Mouse (Mus musculus) lung, embryonic 14.5 days (tissue): ENCODE data around the gene Ndufs8. TPM values are rescaled to one million over a fixed set of nuclear protein-coding genes. Genes with fewer than 3 reads are reported as not detected.

Experiments
- ATAC-seq: fragments of 200-750 bp; cut with Nextera tagmentation; 2 replicates; pipeline ENCODE4 v1.8.0; 2017; ENCODE audit warnings: mild to moderate bottlenecking, moderate TSS enrichment, moderate library complexity; ENCODE audit not compliant: insufficient read depth
- DNase-seq: peaks from one replicate; pipeline ENCODE4 v3.0.0-alpha.2; 2015
- H3K27ac ChIP-seq: fragments of 300-500 bp; sonication (generic); 2 replicates; pipeline ENCODE4 v1.5.1; 2014; ENCODE audit warnings: low read depth, mild to moderate bottlenecking, moderate library complexity
- H3K27me3 ChIP-seq: fragments of 300-500 bp; sonication (generic); 2 replicates; pipeline ENCODE4 v1.6.1; 2014; ENCODE audit warnings: low read length, control low read depth; ENCODE audit not compliant: insufficient read depth
- H3K36me3 ChIP-seq: fragments of 300-500 bp; sonication (generic); 2 replicates; pipeline ENCODE4 v1.6.1; 2014; ENCODE audit warnings: control low read depth; ENCODE audit not compliant: insufficient read depth
- H3K4me1 ChIP-seq: fragments of 300-500 bp; sonication (generic); 2 replicates; pipeline ENCODE4 v1.6.1; 2014; ENCODE audit warnings: antibody characterized with exemption, control low read depth; ENCODE audit not compliant: insufficient read depth
- H3K4me2 ChIP-seq: fragments of 300-500 bp; sonication (generic); 2 replicates; pipeline ENCODE4 v1.6.1; 2014; ENCODE audit warnings: mild to moderate bottlenecking
- H3K4me3 ChIP-seq: fragments of 300-500 bp; sonication (generic); 2 replicates; pipeline ENCODE4 v1.5.1; 2014; ENCODE audit warnings: low read depth, low read length
- H3K9ac ChIP-seq: fragments of 300-500 bp; sonication (generic); 2 replicates; pipeline ENCODE4 v1.6.1; 2014
- H3K9me3 ChIP-seq: fragments of 300-500 bp; sonication (generic); 2 replicates; pipeline ENCODE4 v1.6.1; 2016; ENCODE audit warnings: low read depth, low read length, control low read depth
- CTCF ChIP-seq: IDR thresholded peaks from 2 replicates; pipeline ENCODE4 v1.5.1; 2016; ENCODE audit warnings: antibody characterized with exemption, low read depth
- WGBS: fragments of 180-500 bp; shearing (Covaris S2); extraction: QIAGEN DNeasy Blood & Tissue Kit; methylation state at CpG from one replicate; pipeline ENCODE4 v1.1.7; 2014; 5-methylcytosine and 5-hydroxymethylcytosine counted together
- polyA plus RNA-seq: library from polyadenylated mRNA; unstranded; fragments of >200 nt; fragmentation: Nextera tagmentation; extraction: Ambion mirVana; gene quantifications from 2 replicates; pipeline ENCODE4 v1.2.1, GENCODE M21; 2014

The Ndufs8 gene
- polyA plus RNA-seq, 1 experiment from 2014 or later = 335 TPM

DNA sequence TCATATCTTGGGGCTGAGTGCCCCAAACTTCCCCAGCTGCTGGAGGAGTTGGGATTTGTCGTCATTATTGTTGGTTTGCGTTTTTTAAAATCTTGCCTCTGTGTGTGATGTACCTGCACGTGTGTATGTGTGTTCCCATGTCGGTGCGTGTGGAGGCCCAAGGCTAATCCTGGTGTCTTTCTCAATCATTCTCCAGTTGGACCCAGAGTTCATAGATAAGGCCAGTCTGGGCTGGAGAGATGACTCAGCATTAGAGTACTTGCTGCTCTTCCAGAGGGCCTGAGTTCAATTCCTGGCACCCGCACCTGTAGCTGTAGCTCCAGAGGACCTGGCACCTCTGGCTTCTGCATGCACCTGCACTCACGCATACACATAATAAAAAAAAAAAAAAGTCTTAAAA lies 12.3 kb upstream of the Ndufs8 start:
- H3K4me3 ChIP-seq = no peak overlapping the region
- H3K4me2 ChIP-seq = no peak overlapping the region
- TF ChIP-seq CTCF = no peak
- WGBS = 87% methylated on average over 7 of the region's 7 CpGs
- H3K4me1 ChIP-seq = peaks cover 11% of the 10 kb centered on the region; the same call in 1 of the 2 replicates
- H3K27me3 ChIP-seq = no peaks in the 10 kb centered on the region
- no peak overlapping the region for H3K27ac ChIP-seq
- no peak for ATAC-seq
- H3K36me3 ChIP-seq = no peaks in the 10 kb centered on the region
- DNase-seq = no peak
- no peak overlapping the region for H3K9ac ChIP-seq
- H3K9me3 ChIP-seq = no peaks in the 10 kb centered on the region

- Histone ChIP-seq H3K27me3 (no peaks in the 10 kb centered on the region), H3K4me1 (0 out of 2 replicates have a peak, but pooled peaks cover 4% of the 10 kb centered on the region), H3K4me3 (no peak overlapping the region), H3K27ac (no peak overlapping the region), H3K36me3 (no peaks in the 10 kb centered on the region), H3K9ac (no peak overlapping the region), H3K4me2 (no peak overlapping the region), H3K9me3 (no peaks in the 10 kb centered on the region)
- ATAC-seq (no peak), DNase-seq (no peak)
- 75% methylated on average over 8 of the region's 8 CpGs for WGBS
- no peak for TF ChIP-seq CTCF
Measured at GRCm38 (mm10) chr19:3924190-3924589, 11.6 kb upstream of the Ndufs8 start.

GRCm38 (mm10) chr19:3923586-3923985 lies 11.0 kb upstream of the Ndufs8 start:
- TF ChIP-seq CTCF = no peak
- WGBS = 33% methylated on average over 13 of the region's 13 CpGs
- no peak overlapping the region for H3K4me2 ChIP-seq
- ATAC-seq (0 out of 2 replicates have a peak, but pooled peaks have one; percentile 23), DNase-seq (peak; percentile 54)
- H3K27me3 ChIP-seq = no peaks in the 10 kb centered on the region
- H3K27ac ChIP-seq = peak overlapping the region; percentile 24; the same call in 1 of the 2 replicates
- H3K4me1 ChIP-seq = no peaks in the 10 kb centered on the region
- no peaks in the 10 kb centered on the region for H3K36me3 ChIP-seq
- no peak overlapping the region for H3K9ac ChIP-seq
- H3K9me3 ChIP-seq = no peaks in the 10 kb centered on the region
- no peak overlapping the region for H3K4me3 ChIP-seq

DNA sequence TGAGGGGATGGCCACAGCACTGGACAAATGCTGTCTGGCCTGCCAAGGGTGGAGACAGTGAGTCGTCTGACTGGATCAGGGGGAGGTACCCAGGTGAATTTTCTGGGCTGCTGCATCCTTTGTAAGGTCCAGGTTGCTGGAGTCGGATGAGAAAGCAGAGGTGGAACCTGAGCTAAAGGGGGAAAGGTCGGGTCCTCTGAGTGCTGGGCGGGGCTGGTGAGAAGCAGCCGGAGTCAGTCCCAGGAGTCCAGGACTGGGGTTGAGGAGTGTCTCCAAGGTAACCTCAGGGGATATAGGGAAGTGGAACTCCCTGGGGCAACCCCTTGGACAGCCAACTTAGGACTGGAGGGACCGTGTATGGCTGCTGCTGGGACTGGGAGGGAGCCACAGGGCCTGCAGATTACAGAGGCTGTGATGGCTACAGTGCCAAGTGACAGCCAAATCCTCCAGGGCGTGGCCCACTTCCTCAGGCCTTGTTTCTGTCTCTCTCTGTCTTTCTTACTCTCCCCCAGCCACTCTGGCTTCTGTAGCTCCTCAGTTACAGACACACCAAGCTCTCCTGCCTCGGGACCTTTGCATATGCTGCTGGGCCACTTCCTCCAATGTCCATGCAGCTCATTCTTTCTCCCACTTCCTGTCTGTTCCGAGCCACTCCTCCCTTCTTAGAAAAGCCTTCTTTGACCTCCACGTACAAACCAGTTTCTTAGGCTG lies 10.2 kb upstream of the Ndufs8 start:
- Histone ChIP-seq H3K4me3 (no peak overlapping the region), H3K9ac (no peak overlapping the region), H3K4me2 (no peak overlapping the region), H3K36me3 (no peaks in the 10 kb centered on the region), H3K27me3 (no peaks in the 10 kb centered on the region), H3K27ac (peak overlapping the region; percentile 24; the same call in 1 of the 2 replicates), H3K4me1 (no peaks in the 10 kb centered on the region), H3K9me3 (no peaks in the 10 kb centered on the region)
- WGBS = 44% methylated on average over 10 of the region's 10 CpGs
- ATAC-seq = no peak
- no peak for TF ChIP-seq CTCF
- DNase-seq = no peak

GRCm38 (mm10) chr19:3919928-3920327 lies 7.4 kb upstream of the Ndufs8 start:
- no peaks in the 10 kb centered on the region for H3K4me1 ChIP-seq
- ATAC-seq = no peak
- no peak overlapping the region for H3K4me3 ChIP-seq
- no peaks in the 10 kb centered on the region for H3K36me3 ChIP-seq
- H3K4me2 ChIP-seq = no peak overlapping the region
- no peaks in the 10 kb centered on the region for H3K9me3 ChIP-seq
- no peak overlapping the region for H3K27ac ChIP-seq
- no peaks in the 10 kb centered on the region for H3K27me3 ChIP-seq
- no peak for DNase-seq
- TF ChIP-seq CTCF = no peak
- H3K9ac ChIP-seq = no peak overlapping the region

GRCm38 (mm10) chr19:3916727-3917126 lies 4.2 kb upstream of the Ndufs8 start:
- 67% methylated on average over 11 of the region's 11 CpGs for WGBS
- Histone ChIP-seq H3K4me3 (no peak overlapping the region), H3K9me3 (no peaks in the 10 kb centered on the region), H3K4me2 (no peak overlapping the region), H3K27ac (no peak overlapping the region), H3K4me1 (peaks cover 6% of the 10 kb centered on the region), H3K27me3 (no peaks in the 10 kb centered on the region), H3K36me3 (no peaks in the 10 kb centered on the region), H3K9ac (no peak overlapping the region)
- DNase-seq (no peak), ATAC-seq (no peak)
- TF ChIP-seq CTCF = no peak

GRCm38 (mm10) chr19:3914535-3914934 lies 2.0 kb upstream of the Ndufs8 start:
- Histone ChIP-seq H3K4me2 (no peak overlapping the region), H3K4me3 (no peak overlapping the region), H3K9me3 (no peaks in the 10 kb centered on the region), H3K4me1 (peaks cover 6% of the 10 kb centered on the region), H3K27me3 (no peaks in the 10 kb centered on the region), H3K27ac (peak overlapping the region; percentile 18; the same call in 1 of the 2 replicates), H3K36me3 (peaks cover 19% of the 10 kb centered on the region), H3K9ac (no peak overlapping the region)
- 82% methylated on average over 5 of the region's 5 CpGs for WGBS
- TF ChIP-seq CTCF = no peak
- DNase-seq (no peak), ATAC-seq (no peak)
